Mouse (Mus musculus): Measurements from ENCODE around the gene Spata33.

GRCm38 (mm10) chr8:123193771-123194170, 18.9 kb upstream of the Spata33 start:
- TF ChIP-seq CTCF (IDR thresholded peaks at IDR 0.05; ENCODE audit: low read depth) (no peak), EP300 (IDR thresholded peaks at IDR 0.05; ENCODE audit: low read depth) (no peak)
